Mouse (Mus musculus) embryonic fibroblast, embryonic 13.5 days (primary cell): ENCODE measurements around the gene Itga5.

Experiments used
- CTCF ChIP-seq: IDR thresholded peaks from 2 replicates; pipeline ENCODE4 v1.5.1; 2011; ENCODE audit warnings: mild to moderate bottlenecking, control low read depth, low read length, moderate library complexity, borderline replicate concordance; ENCODE audit not compliant: insufficient read depth
- POLR2A ChIP-seq: IDR thresholded peaks from 2 replicates; pipeline ENCODE4 v1.6.1; 2011; ENCODE audit warnings: low read depth, mild to moderate bottlenecking, control low read depth, low read length, moderate library complexity

DNA sequence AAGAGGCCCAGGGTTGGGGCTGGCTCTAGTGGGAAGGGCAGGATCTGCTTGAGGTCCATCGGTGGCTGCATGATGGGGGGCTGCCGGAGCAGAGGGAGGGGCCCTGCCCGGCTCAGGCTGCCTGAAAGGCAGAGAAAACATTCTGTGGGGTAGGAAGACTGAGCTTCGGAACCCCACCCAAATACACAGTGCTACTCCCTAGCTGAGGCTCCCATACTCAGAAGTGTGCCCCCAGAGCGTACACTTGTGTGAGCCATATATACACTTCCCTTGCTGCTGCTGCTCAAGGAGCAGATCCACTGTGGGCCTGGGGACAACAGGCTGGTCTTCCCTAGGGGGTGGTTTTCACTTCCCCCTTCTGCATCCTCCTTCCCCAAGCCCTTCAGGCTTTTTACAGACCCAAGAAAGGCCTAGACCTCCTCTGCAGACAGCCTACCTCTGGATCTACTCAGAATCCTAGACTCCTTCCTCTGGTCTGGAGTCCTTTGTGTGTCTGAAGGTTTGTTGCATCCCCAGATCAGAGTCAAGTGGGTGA, 33.4 kb downstream of the Itga5 start:
- no peak for TF ChIP-seq CTCF
- TF ChIP-seq POLR2A, result no peak
